Mouse (Mus musculus) liver, embryonic 11.5 days (tissue): ENCODE data around the gene Sfpq. TPM values are rescaled to one million over a fixed set of nuclear protein-coding genes. Genes with fewer than 3 reads are reported as not detected.
"Not testable (repeated sequence)": the region's sequence is repeated elsewhere in the genome, so short reads cannot be mapped to it uniquely, and the experiment has no call there.

Experiments used
- ATAC-seq: fragments of 200-750 bp; cut with Nextera tagmentation; replicated peaks from 2 replicates; pipeline ENCODE4 v1.8.0; 2017; ENCODE audit warnings: moderate number of reproducible peaks, mild to moderate bottlenecking, moderate TSS enrichment, moderate library complexity; ENCODE audit not compliant: low FRiP score
- DNase-seq: peaks from one replicate; pipeline ENCODE4 v3.0.0-alpha.2; 2017; ENCODE audit warnings: low spot score
- H3K27ac ChIP-seq: fragments of 300-500 bp; sonication (generic); 2 replicates; pipeline ENCODE4 v1.5.1; 2014; ENCODE audit warnings: mild to moderate bottlenecking, low read depth, low read length, control low read depth
- H3K27me3 ChIP-seq: fragments of 300-500 bp; sonication (generic); replicated peaks from 2 replicates; pipeline ENCODE4 v1.6.1; 2014; ENCODE audit warnings: low read length, mixed read lengths; ENCODE audit not compliant: control insufficient read depth, insufficient read depth
- H3K36me3 ChIP-seq: fragments of 300-500 bp; sonication (generic); 2 replicates; pipeline ENCODE4 v1.6.1; 2014; ENCODE audit warnings: mild to moderate bottlenecking, low read length, moderate library complexity, mixed read lengths; ENCODE audit not compliant: control insufficient read depth, insufficient read depth
- H3K4me1 ChIP-seq: fragments of 300-500 bp; sonication (generic); replicated peaks from 2 replicates; pipeline ENCODE4 v1.6.1; 2014; ENCODE audit warnings: low read length, mixed read lengths; ENCODE audit not compliant: control insufficient read depth, insufficient read depth
- H3K4me2 ChIP-seq: fragments of 300-500 bp; sonication (generic); 2 replicates; pipeline ENCODE4 v1.6.1; 2014; ENCODE audit warnings: mild to moderate bottlenecking, control low read depth, moderate library complexity
- H3K4me3 ChIP-seq: fragments of 300-500 bp; sonication (generic); 2 replicates; pipeline ENCODE4 v1.5.1; 2014; ENCODE audit warnings: low read depth, low read length, control low read depth
- H3K9ac ChIP-seq: fragments of 300-500 bp; sonication (generic); 2 replicates; pipeline ENCODE4 v1.6.1; 2014; ENCODE audit warnings: low read depth, low read length, control low read depth
- H3K9me3 ChIP-seq: fragments of 300-500 bp; sonication (generic); 2 replicates; pipeline ENCODE4 v1.6.1; 2016; ENCODE audit warnings: low read length, inconsistent platforms, mixed read lengths; ENCODE audit not compliant: control insufficient read depth
- whole genome bisulfite sequencing: fragments of 180-500 bp; shearing (Covaris S2); extraction: QIAGEN DNeasy Blood & Tissue Kit; methylation state at CpG from one replicate; pipeline ENCODE4 v1.1.7; 2014; 5-methylcytosine and 5-hydroxymethylcytosine counted together
- polyA plus RNA-seq: library from polyadenylated mRNA; unstranded; fragments of >200 nt; fragmentation: Nextera tagmentation; extraction: Ambion mirVana; gene quantifications from 2 replicates; pipeline ENCODE4 v1.2.1, GENCODE M21; 2014

The Sfpq gene
- polyA plus RNA-seq = 89.4 and 93.4 TPM in 2 replicates

GRCm38 (mm10) chr4:127021151-127021945, at the start of gene Sfpq:
TSS of gene Sfpq (plus strand) at chr4:127021324.
- Histone ChIP-seq H3K9me3 (no peaks in the 10 kb centered on the region), H3K27ac (peak within 1 kb of the TSS; percentile 97), H3K9ac (peak within 1 kb of the TSS; percentile 100), H3K4me3 (peak within 1 kb of the TSS; percentile 100), H3K4me1 (peaks cover 19% of the 10 kb centered on the region; the same call in 1 of the 2 replicates), H3K36me3 (peaks cover 23% of the 10 kb centered on the region), H3K27me3 (no peaks in the 10 kb centered on the region), H3K4me2 (peak within 1 kb of the TSS; percentile 97)
- DNase-seq (peak; percentile 96), ATAC-seq (peak; percentile 95)
- WGBS = under 1% methylated on average over 75 of the region's 87 CpGs

- Histone ChIP-seq H3K4me2 (no peak overlapping the region), H3K9ac (no peak overlapping the region), H3K27me3 (no peaks in the 10 kb centered on the region), H3K36me3 (no peaks in the 10 kb centered on the region), H3K9me3 (no peaks in the 10 kb centered on the region), H3K4me1 (no peaks in the 10 kb centered on the region), H3K27ac (no peak overlapping the region), H3K4me3 (no peak overlapping the region)
- no peak for DNase-seq
- ATAC-seq = no peak
Observed at GRCm38 (mm10) chr4:126977467-126977866, 43.7 kb upstream of the Sfpq start.

- Histone ChIP-seq H3K4me2 (no peak overlapping the region), H3K4me1 (no peaks in the 10 kb centered on the region), H3K27me3 (no peaks in the 10 kb centered on the region), H3K9ac (no peak overlapping the region), H3K4me3 (no peak overlapping the region), H3K36me3 (no peaks in the 10 kb centered on the region), H3K27ac (no peak overlapping the region), H3K9me3 (no peaks in the 10 kb centered on the region)
- ATAC-seq (no peak), DNase-seq (no peak)
- 84% methylated on average over 3 of the region's 3 CpGs for WGBS
Observed at GRCm38 (mm10) chr4:126978706-126979105, 42.4 kb upstream of the Sfpq start.

GRCm38 (mm10) chr4:126983321-126983720, 37.8 kb upstream of the Sfpq start:
- no peaks in the 10 kb centered on the region for H3K27me3 ChIP-seq
- no peak overlapping the region for H3K4me2 ChIP-seq
- DNase-seq = no peak
- no peak for ATAC-seq
- no peak overlapping the region for H3K27ac ChIP-seq
- no peaks in the 10 kb centered on the region for H3K4me1 ChIP-seq
- H3K9me3 ChIP-seq = no peaks in the 10 kb centered on the region
- WGBS = 71% methylated on average over 3 of the region's 3 CpGs
- H3K4me3 ChIP-seq = no peak overlapping the region
- H3K36me3 ChIP-seq = no peaks in the 10 kb centered on the region
- no peak overlapping the region for H3K9ac ChIP-seq

GRCm38 (mm10) chr4:126983736-126984525, 37.2 kb upstream of the Sfpq start:
- not testable (repeated sequence) for H3K4me3 ChIP-seq, H3K27ac ChIP-seq, H3K4me2 ChIP-seq, H3K9me3 ChIP-seq, H3K27me3 ChIP-seq, ATAC-seq, H3K4me1 ChIP-seq, H3K9ac ChIP-seq, H3K36me3 ChIP-seq, DNase-seq
- WGBS = 72% methylated on average over 12 of the region's 13 CpGs

GRCm38 (mm10) chr4:126986768-126987167, 34.4 kb upstream of the Sfpq start:
- Histone ChIP-seq H3K4me2 (no peak overlapping the region), H3K27me3 (no peaks in the 10 kb centered on the region), H3K9ac (no peak overlapping the region), H3K4me1 (no peaks in the 10 kb centered on the region), H3K27ac (no peak overlapping the region), H3K9me3 (no peaks in the 10 kb centered on the region), H3K36me3 (no peaks in the 10 kb centered on the region), H3K4me3 (no peak overlapping the region)
- DNase-seq = no peak
- ATAC-seq = no peak
- WGBS = 68% methylated on average over 5 of the region's 5 CpGs

GRCm38 (mm10) chr4:126988503-126988902, 32.6 kb upstream of the Sfpq start:
- Histone ChIP-seq H3K4me2 (no peak overlapping the region), H3K4me3 (no peak overlapping the region), H3K4me1 (no peaks in the 10 kb centered on the region), H3K9me3 (no peaks in the 10 kb centered on the region), H3K27me3 (no peaks in the 10 kb centered on the region), H3K9ac (no peak overlapping the region), H3K27ac (no peak overlapping the region), H3K36me3 (no peaks in the 10 kb centered on the region)
- ATAC-seq (no peak), DNase-seq (no peak)
- WGBS = 70% methylated on average over 4 of the region's 4 CpGs

- Histone ChIP-seq H3K4me1 (no peaks in the 10 kb centered on the region), H3K36me3 (no peaks in the 10 kb centered on the region), H3K9me3 (no peaks in the 10 kb centered on the region), H3K27ac (no peak overlapping the region), H3K9ac (no peak overlapping the region), H3K27me3 (no peaks in the 10 kb centered on the region), H3K4me2 (no peak overlapping the region), H3K4me3 (no peak overlapping the region)
- DNase-seq = no peak
- ATAC-seq = no peak
Observed at GRCm38 (mm10) chr4:126990553-126990952, 30.6 kb upstream of the Sfpq start.
